Mouse (Mus musculus) heart, postnatal 0 days (tissue): ENCODE measurements around the gene Atp11c.

Source experiments
- CTCF ChIP-seq: IDR thresholded peaks from 2 replicates; pipeline ENCODE4 v1.5.1; 2016; ENCODE audit warnings: antibody characterized with exemption, control low read depth, low read depth
- EP300 ChIP-seq: IDR thresholded peaks from 2 replicates; pipeline ENCODE4 v1.6.1; 2016; ENCODE audit warnings: antibody characterized with exemption, low read depth

- TF ChIP-seq CTCF (no peak), EP300 (no peak)
Measured at GRCm38 (mm10) chrX:60182611-60183010, 409.9 kb downstream of the Atp11c start.
